Comparison of ENCODE assay signal across 12 mouse cellular contexts in the genomic region with DNA sequence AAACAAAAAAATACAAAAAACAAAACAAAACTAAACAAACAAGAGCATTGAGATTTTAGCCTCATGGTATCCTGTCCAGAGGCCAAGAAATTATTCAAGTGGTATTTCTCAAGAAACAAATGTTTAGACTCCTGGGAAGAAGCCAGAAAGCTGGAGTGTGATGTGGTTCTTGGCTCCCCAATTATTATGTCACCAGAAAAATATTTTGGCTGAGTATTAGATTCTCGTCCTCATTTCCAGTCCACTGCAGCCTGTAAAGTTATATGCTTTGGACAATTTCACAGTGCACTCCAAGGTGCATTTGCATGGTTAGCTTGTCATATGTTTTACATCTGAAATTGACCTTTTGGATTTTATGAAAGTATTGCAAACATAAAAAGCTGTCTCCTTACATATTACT. TPM values are rescaled to one million over a fixed set of nuclear protein-coding genes. Genes with fewer than 3 reads are reported as not detected.
A peak's percentile ranks its signal among the peaks of the same experiment; 100 is the strongest.
DNase-seq lines count a peak whose midpoint lies in the region; ATAC-seq and TF ChIP-seq lines count a peak whose summit lies in the region.
"Had no signal": no experiment of that assay in that cellular context is flagged by ENCODE, and none has a peak within 500 bp of the region (broad histone marks: within the 10 kb centered on the region; RNA-seq: fewer than 3 reads in every experiment).

No protein-coding gene starts in this region.

- no peaks in the 10 kb centered on the region for H3K9me3 ChIP-seq in kidney, postnatal 0 days (replicated peaks; ENCODE audit: low read length)
- H3K9me3 ChIP-seq in kidney, embryonic 16.5 days (ENCODE audit: low read length), result no peaks in the 10 kb centered on the region
- H3K9me3 ChIP-seq in lung, embryonic 15.5 days, result no peaks in the 10 kb centered on the region
- H3K9me3 ChIP-seq: forebrain, embryonic 10.5 days; heart, embryonic 13.5 days; neural tube, embryonic 15.5 days had no signal

- 55% methylated on average over 1 of the region's 1 CpGs for WGBS in kidney, postnatal 0 days
- WGBS in kidney, embryonic 16.5 days, result 52% methylated on average over 1 of the region's 1 CpGs
- WGBS in lung, embryonic 15.5 days, result 29% methylated on average over 1 of the region's 1 CpGs

- no peak overlapping the region for H3K9ac ChIP-seq in kidney, postnatal 0 days (ENCODE audit: low read depth, low read length)
- H3K9ac ChIP-seq in kidney, embryonic 16.5 days (replicated peaks; ENCODE audit: low read length), result no peak overlapping the region
- H3K9ac ChIP-seq in lung, embryonic 15.5 days, result no peak overlapping the region
- H3K9ac ChIP-seq: heart, embryonic 13.5 days; neural tube, embryonic 15.5 days had no signal

- H3K4me3 ChIP-seq in kidney, postnatal 0 days (replicated peaks; ENCODE audit: low read depth, low read length), result no peak overlapping the region
- H3K4me3 ChIP-seq in kidney, embryonic 16.5 days (ENCODE audit: low read length), result no peak overlapping the region
- H3K4me3 ChIP-seq in lung, embryonic 15.5 days, result no peak overlapping the region
- H3K4me3 ChIP-seq: forebrain, embryonic 10.5 days; heart, embryonic 13.5 days; neural tube, embryonic 15.5 days had no signal

- TF ChIP-seq CTCF in kidney, postnatal 0 days (IDR thresholded peaks at IDR 0.05; ENCODE audit: low read depth), result no peak

- H3K27ac ChIP-seq in kidney, postnatal 0 days, result no peak overlapping the region
- no peak overlapping the region for H3K27ac ChIP-seq in kidney, embryonic 16.5 days (ENCODE audit: low read length)
- H3K27ac ChIP-seq in lung, embryonic 15.5 days, result no peak overlapping the region
- H3K27ac ChIP-seq: forebrain, embryonic 10.5 days; heart, embryonic 13.5 days; neural tube, embryonic 15.5 days had no signal

- peak; percentile 2 for DNase-seq in adrenal gland, postnatal 10 days
- no peak for DNase-seq in adrenal gland, postnatal 25 days
- peak; percentile 58 for DNase-seq in kidney, postnatal 0 days (ENCODE audit: low spot score)
- peak; percentile 90 for DNase-seq in adipocyte (ENCODE audit: low spot score)
- no peak for DNase-seq in spleen, adult 12 weeks (ENCODE audit: low spot score)

- H3K36me3 ChIP-seq in kidney, postnatal 0 days (ENCODE audit: insufficient read depth, low read length), result no peaks in the 10 kb centered on the region
- no peaks in the 10 kb centered on the region for H3K36me3 ChIP-seq in kidney, embryonic 16.5 days (ENCODE audit: insufficient read depth, low read length)
- no peaks in the 10 kb centered on the region for H3K36me3 ChIP-seq in lung, embryonic 15.5 days
- H3K36me3 ChIP-seq: forebrain, embryonic 10.5 days; heart, embryonic 13.5 days; neural tube, embryonic 15.5 days had no signal

- H3K4me1 ChIP-seq in kidney, postnatal 0 days (replicated peaks; ENCODE audit: insufficient read depth, low read length), result no peaks in the 10 kb centered on the region
- H3K4me1 ChIP-seq in kidney, embryonic 16.5 days (ENCODE audit: insufficient read depth, low read length), result no peaks in the 10 kb centered on the region
- no peaks in the 10 kb centered on the region for H3K4me1 ChIP-seq in lung, embryonic 15.5 days
- H3K4me1 ChIP-seq: forebrain, embryonic 10.5 days; heart, embryonic 13.5 days; neural tube, embryonic 15.5 days had no signal

- no peaks in the 10 kb centered on the region for H3K27me3 ChIP-seq in kidney, postnatal 0 days (ENCODE audit: insufficient read depth, low read length)
- no peaks in the 10 kb centered on the region for H3K27me3 ChIP-seq in kidney, embryonic 16.5 days (ENCODE audit: insufficient read depth, low read length)
- no peaks in the 10 kb centered on the region for H3K27me3 ChIP-seq in lung, embryonic 15.5 days
- H3K27me3 ChIP-seq: heart, embryonic 13.5 days; neural tube, embryonic 15.5 days had no signal

- no peak overlapping the region for H3K4me2 ChIP-seq in kidney, postnatal 0 days (ENCODE audit: low read length)
- H3K4me2 ChIP-seq in kidney, embryonic 16.5 days (replicated peaks; ENCODE audit: low read depth, low read length), result no peak overlapping the region
- no peak overlapping the region for H3K4me2 ChIP-seq in lung, embryonic 15.5 days
- H3K4me2 ChIP-seq: heart, embryonic 13.5 days; neural tube, embryonic 15.5 days had no signal

- ATAC-seq in kidney, postnatal 0 days (replicated peaks; ENCODE audit: low FRiP score, low read depth), result no peak
- ATAC-seq in kidney, embryonic 16.5 days (ENCODE audit: low FRiP score, low TSS enrichment), result no peak
- peak; percentile 89; the same call in 1 of the 2 replicates for ATAC-seq in lung, embryonic 15.5 days (ENCODE audit: borderline replicate concordance, extremely low read depth, low FRiP score, low TSS enrichment)
- no peak for ATAC-seq in erythroblast, adult 5-6 weeks (replicated peaks; ENCODE audit: low FRiP score, poor library complexity, severe bottlenecking)

RNA-seq across cellular contexts. Expression of a gene that starts 0.8 kb away (rescaled TPM):
- total RNA-seq in adrenal gland, postnatal 10 days (2021), result under 1 TPM; 0.93 to 1.00 TPM
- total RNA-seq in adrenal gland, postnatal 25 days (2021), result not detected in 2 replicates
- polyA plus RNA-seq in kidney, postnatal 0 days (2015; fragmentation: Nextera tagmentation; extraction: Ambion mirVana), result 0.09 and 0.43 TPM in 2 replicates
- 0.22 TPM in 1 of 2 replicates, not detected in the other for polyA plus RNA-seq in kidney, embryonic 16.5 days (2015; fragmentation: Nextera tagmentation; extraction: Ambion mirVana)
- polyA plus RNA-seq in lung, embryonic 15.5 days (2015; fragmentation: Nextera tagmentation; extraction: Ambion mirVana), result not detected in 2 replicates
- not detected in 2 replicates for total RNA-seq in erythroblast, adult 5-6 weeks (2015; ENCODE audit: low replicate concordance)
- total RNA-seq in erythroblast, adult 5-6 weeks (2017; ENCODE audit: low replicate concordance), result not detected in 2 replicates
- polyA plus RNA-seq: forebrain, embryonic 10.5 days; limb, embryonic 11.5 days had no signal

RNA-seq across cellular contexts. Expression of a gene that starts 23.8 kb away (rescaled TPM):
- not detected for total RNA-seq in adrenal gland, postnatal 10 days (2021)
- total RNA-seq in adrenal gland, postnatal 25 days (2021), result not detected in 2 replicates
- not detected in 2 replicates for polyA plus RNA-seq in kidney, postnatal 0 days (2015; fragmentation: Nextera tagmentation; extraction: Ambion mirVana)
- not detected in 2 replicates for polyA plus RNA-seq in kidney, embryonic 16.5 days (2015; fragmentation: Nextera tagmentation; extraction: Ambion mirVana)
- polyA plus RNA-seq in lung, embryonic 15.5 days (2015; fragmentation: Nextera tagmentation; extraction: Ambion mirVana), result not detected in 2 replicates
- total RNA-seq in erythroblast, adult 5-6 weeks (2015; ENCODE audit: low replicate concordance), result not detected in 2 replicates
- total RNA-seq in erythroblast, adult 5-6 weeks (2017; ENCODE audit: low replicate concordance), result not detected in 2 replicates
- polyA plus RNA-seq: forebrain, embryonic 10.5 days; heart, embryonic 13.5 days; limb, embryonic 11.5 days; neural tube, embryonic 15.5 days had no signal

Comparison
In these comparisons a context has a peak if more than half of its experiments do, and no peak if none do; other contexts are left out.
1. DNase-seq: peak in adrenal gland, postnatal 10 days (single experiment), kidney, postnatal 0 days (single experiment) and adipocyte (single experiment); none in adrenal gland, postnatal 25 days (single experiment) and spleen, adult 12 weeks (single experiment).